Mouse (Mus musculus): Measurements from ENCODE around the gene Sgce. TPM values are rescaled to one million over a fixed set of nuclear protein-coding genes. Genes with fewer than 3 reads are reported as not detected.

Gene Sgce
- polyA plus RNA-seq (2015; fragmentation: Illumina TruSeq; extraction: RNeasy Lipid Tissue Mini Kit (QIAGEN cat#74804); ENCODE audit: insufficient read depth, low read depth, low replicate concordance), result 15.6 TPM

GRCm38 (mm10) chr6:4746696-4747439 is at the start of gene Sgce, which contains the start of gene Peg10:
Sgce (minus strand) TSS chr6:4747207.
Peg10 (plus strand) TSS chr6:4747306.

Other genes with a start within 250 kb of the Sgce start
- gene Col1a2, start 242.4 kb downstream of the Sgce start, polyA plus RNA-seq (2015; fragmentation: Illumina TruSeq; extraction: RNeasy Lipid Tissue Mini Kit (QIAGEN cat#74804); ENCODE audit: insufficient read depth, low read depth, low replicate concordance), result 44.5 TPM
- gene Casd1, start 146.4 kb downstream of the Sgce start, polyA plus RNA-seq (2015; fragmentation: Illumina TruSeq; extraction: RNeasy Lipid Tissue Mini Kit (QIAGEN cat#74804); ENCODE audit: insufficient read depth, low read depth, low replicate concordance), result 4.6 TPM
- 0.63 TPM for gene Peg10, start 99 bp upstream of the Sgce start, polyA plus RNA-seq (2015; fragmentation: Illumina TruSeq; extraction: RNeasy Lipid Tissue Mini Kit (QIAGEN cat#74804); ENCODE audit: insufficient read depth, low read depth, low replicate concordance)
- 2.8 TPM for gene Ppp1r9a, start 155.7 kb upstream of the Sgce start, polyA plus RNA-seq (2015; fragmentation: Illumina TruSeq; extraction: RNeasy Lipid Tissue Mini Kit (QIAGEN cat#74804); ENCODE audit: insufficient read depth, low read depth, low replicate concordance)

All from pancreas, adult 10 weeks (tissue).